Mouse (Mus musculus) midbrain, embryonic 10.5 days (tissue): ENCODE data around the gene Oxtr. TPM values are rescaled to one million over a fixed set of nuclear protein-coding genes. Genes with fewer than 3 reads are reported as not detected.

Source experiments
- DNase-seq: peaks from one replicate; pipeline ENCODE4 v3.0.0-alpha.2; 2017; ENCODE audit warnings: low spot score
- H3K27ac ChIP-seq: fragments of 300-500 bp; sonication (generic); replicated peaks from 2 replicates; pipeline ENCODE4 v1.5.1; 2016; ENCODE audit warnings: mild to moderate bottlenecking
- H3K27me3 ChIP-seq: fragments of 300-500 bp; sonication (generic); 2 replicates; pipeline ENCODE4 v1.6.1; 2016; ENCODE audit warnings: low read depth, mild to moderate bottlenecking; ENCODE audit not compliant: poor library complexity, severe bottlenecking
- H3K36me3 ChIP-seq: fragments of 300-500 bp; sonication (generic); 2 replicates; pipeline ENCODE4 v1.6.1; 2016; ENCODE audit warnings: mild to moderate bottlenecking, moderate library complexity
- H3K4me1 ChIP-seq: fragments of 300-500 bp; sonication (generic); 2 replicates; pipeline ENCODE4 v1.6.1; 2016
- H3K4me3 ChIP-seq: fragments of 300-500 bp; sonication (generic); 2 replicates; pipeline ENCODE4 v1.5.1; 2016; ENCODE audit warnings: mild to moderate bottlenecking, moderate library complexity
- H3K9me3 ChIP-seq: fragments of 300-500 bp; sonication (generic); replicated peaks from 2 replicates; pipeline ENCODE4 v1.6.1; 2016; ENCODE audit warnings: mild to moderate bottlenecking
- WGBS: fragments of 180-500 bp; shearing (Covaris S2); methylation state at CpG from one replicate; pipeline ENCODE4 v1.1.7; 2016; 5-methylcytosine and 5-hydroxymethylcytosine counted together
- polyA plus RNA-seq: library from polyadenylated mRNA; unstranded; fragments of >200 nt; fragmentation: Nextera tagmentation; extraction: Ambion mirVana; gene quantifications from 2 replicates; pipeline ENCODE4 v1.2.1, GENCODE M21; 2016

Gene Oxtr
- polyA plus RNA-seq = 0.11 and 0.20 TPM in 2 replicates

GRCm38 (mm10) chr6:112489910-112490559 lies at the start of gene Oxtr:
Oxtr (minus strand) TSS chr6:112489943.
- Histone ChIP-seq H3K4me3 (peak within 1 kb of the TSS; percentile 48), H3K4me1 (peaks cover 31% of the 10 kb centered on the region), H3K9me3 (no peaks in the 10 kb centered on the region), H3K36me3 (no peaks in the 10 kb centered on the region), H3K27me3 (peaks cover 88% of the 10 kb centered on the region), H3K27ac (no peak within 1 kb of the TSS)
- WGBS = 8% methylated on average over 24 of the region's 24 CpGs
- no peak for DNase-seq

- Histone ChIP-seq H3K27me3 (peaks cover 65% of the 10 kb centered on the region), H3K4me1 (peaks cover 4% of the 10 kb centered on the region; the same call in 1 of the 2 replicates), H3K27ac (no peak overlapping the region), H3K9me3 (no peaks in the 10 kb centered on the region), H3K36me3 (no peaks in the 10 kb centered on the region), H3K4me3 (no peak overlapping the region)
- 76% methylated on average over 5 of the region's 5 CpGs for WGBS
- no peak for DNase-seq
Measured at GRCm38 (mm10) chr6:112525434-112525833, 35.7 kb upstream of the Oxtr start.

GRCm38 (mm10) chr6:112524459-112524858 lies 34.7 kb upstream of the Oxtr start:
- Histone ChIP-seq H3K4me3 (no peak overlapping the region), H3K27me3 (peaks cover 75% of the 10 kb centered on the region), H3K4me1 (peaks cover 4% of the 10 kb centered on the region; the same call in 1 of the 2 replicates), H3K9me3 (no peaks in the 10 kb centered on the region), H3K27ac (no peak overlapping the region), H3K36me3 (no peaks in the 10 kb centered on the region)
- DNase-seq = no peak
- WGBS = 62% methylated on average over 10 of the region's 10 CpGs

GRCm38 (mm10) chr6:112517991-112518390 lies 28.2 kb upstream of the Oxtr start:
- Histone ChIP-seq H3K4me3 (no peak overlapping the region), H3K27me3 (peaks cover 93% of the 10 kb centered on the region), H3K9me3 (no peaks in the 10 kb centered on the region), H3K27ac (no peak overlapping the region), H3K4me1 (peaks cover 19% of the 10 kb centered on the region), H3K36me3 (no peaks in the 10 kb centered on the region)
- 88% methylated on average over 3 of the region's 3 CpGs for WGBS
- DNase-seq = no peak

GRCm38 (mm10) chr6:112517572-112517971 lies 27.8 kb upstream of the Oxtr start:
- Histone ChIP-seq H3K27ac (no peak overlapping the region), H3K9me3 (no peaks in the 10 kb centered on the region), H3K4me3 (no peak overlapping the region), H3K4me1 (peaks cover 19% of the 10 kb centered on the region), H3K36me3 (no peaks in the 10 kb centered on the region), H3K27me3 (peaks cover 93% of the 10 kb centered on the region)
- WGBS = 81% methylated on average over 3 of the region's 3 CpGs
- no peak for DNase-seq

- peak; percentile 75 for DNase-seq
- Histone ChIP-seq H3K9me3 (no peaks in the 10 kb centered on the region), H3K4me1 (peaks cover 19% of the 10 kb centered on the region), H3K27me3 (peaks cover 93% of the 10 kb centered on the region), H3K27ac (0 out of 2 replicates have a peak overlapping the region, but pooled peaks have one; percentile 13), H3K36me3 (no peaks in the 10 kb centered on the region), H3K4me3 (no peak overlapping the region)
- 0% methylated on average over 1 of the region's 1 CpGs for WGBS
Measured at GRCm38 (mm10) chr6:112516496-112516895, 26.8 kb upstream of the Oxtr start.

- WGBS = 87% methylated on average over 6 of the region's 6 CpGs
- Histone ChIP-seq H3K4me1 (peaks cover 28% of the 10 kb centered on the region), H3K27me3 (peaks cover 91% of the 10 kb centered on the region)
Measured at GRCm38 (mm10) chr6:112514591-112514990, 24.8 kb upstream of the Oxtr start.

GRCm38 (mm10) chr6:112510346-112510745 lies 20.6 kb upstream of the Oxtr start:
- no peaks in the 10 kb centered on the region for H3K9me3 ChIP-seq
- DNase-seq = peak; percentile 28
- H3K27me3 ChIP-seq = peaks cover 90% of the 10 kb centered on the region
- peaks cover 11% of the 10 kb centered on the region for H3K4me1 ChIP-seq
- no peaks in the 10 kb centered on the region for H3K36me3 ChIP-seq
- WGBS = 5% methylated on average over 4 of the region's 4 CpGs
- H3K27ac ChIP-seq = no peak overlapping the region
- H3K4me3 ChIP-seq = no peak overlapping the region

More at GRCm38 (mm10) chr6:112514591-112514990, 24.8 kb upstream of the Oxtr start:
- H3K4me3 ChIP-seq = no peak overlapping the region
- no peak for DNase-seq
- H3K9me3 ChIP-seq = no peaks in the 10 kb centered on the region
- H3K27ac ChIP-seq = no peak overlapping the region
- H3K36me3 ChIP-seq = no peaks in the 10 kb centered on the region

- peaks cover 11% of the 10 kb centered on the region for H3K4me1 ChIP-seq
- H3K36me3 ChIP-seq = no peaks in the 10 kb centered on the region
- no peak overlapping the region for H3K4me3 ChIP-seq
- no peak overlapping the region for H3K27ac ChIP-seq
- no peaks in the 10 kb centered on the region for H3K9me3 ChIP-seq
- DNase-seq = no peak
- H3K27me3 ChIP-seq = peaks cover 84% of the 10 kb centered on the region
- 61% methylated on average over 2 of the region's 2 CpGs for WGBS
Measured at GRCm38 (mm10) chr6:112509590-112510131, 19.9 kb upstream of the Oxtr start.

GRCm38 (mm10) chr6:112507617-112508016 lies 17.9 kb upstream of the Oxtr start:
- 79% methylated on average over 2 of the region's 2 CpGs for WGBS
- no peaks in the 10 kb centered on the region for H3K9me3 ChIP-seq
- H3K27ac ChIP-seq = no peak overlapping the region
- no peaks in the 10 kb centered on the region for H3K36me3 ChIP-seq
- H3K4me1 ChIP-seq = peaks cover 11% of the 10 kb centered on the region
- DNase-seq = no peak
- H3K4me3 ChIP-seq = no peak overlapping the region
- H3K27me3 ChIP-seq = peaks cover 66% of the 10 kb centered on the region

GRCm38 (mm10) chr6:112501156-112501555 lies 11.4 kb upstream of the Oxtr start:
- no peak overlapping the region for H3K27ac ChIP-seq
- peaks cover 5% of the 10 kb centered on the region; the same call in 1 of the 2 replicates for H3K4me1 ChIP-seq
- 89% methylated on average over 2 of the region's 2 CpGs for WGBS
- H3K36me3 ChIP-seq = no peaks in the 10 kb centered on the region
- H3K27me3 ChIP-seq = peaks cover 39% of the 10 kb centered on the region
- H3K4me3 ChIP-seq = no peak overlapping the region
- no peak for DNase-seq
- H3K9me3 ChIP-seq = no peaks in the 10 kb centered on the region

GRCm38 (mm10) chr6:112499456-112499855 lies 9.7 kb upstream of the Oxtr start:
- WGBS = 82% methylated on average over 2 of the region's 2 CpGs
- Histone ChIP-seq H3K9me3 (no peaks in the 10 kb centered on the region), H3K4me1 (peaks cover 22% of the 10 kb centered on the region), H3K36me3 (no peaks in the 10 kb centered on the region), H3K4me3 (no peak overlapping the region), H3K27me3 (peaks cover 42% of the 10 kb centered on the region), H3K27ac (no peak overlapping the region)
- DNase-seq = no peak

GRCm38 (mm10) chr6:112498716-112499115 lies 9.0 kb upstream of the Oxtr start:
- 91% methylated on average over 3 of the region's 3 CpGs for WGBS
- peaks cover 23% of the 10 kb centered on the region for H3K4me1 ChIP-seq
- peaks cover 45% of the 10 kb centered on the region for H3K27me3 ChIP-seq
- no peaks in the 10 kb centered on the region for H3K36me3 ChIP-seq
- H3K9me3 ChIP-seq = no peaks in the 10 kb centered on the region
- no peak for DNase-seq
- no peak overlapping the region for H3K4me3 ChIP-seq
- no peak overlapping the region for H3K27ac ChIP-seq
